Mouse (Mus musculus): ENCODE data around the gene Adgrg5. TPM values are rescaled to one million over a fixed set of nuclear protein-coding genes. Genes with fewer than 3 reads are reported as not detected.

Gene Adgrg5
- polyA plus RNA-seq (2017; shearing (Covaris generic)), result under 1 TPM; 0.82 to 0.93 TPM

DNA sequence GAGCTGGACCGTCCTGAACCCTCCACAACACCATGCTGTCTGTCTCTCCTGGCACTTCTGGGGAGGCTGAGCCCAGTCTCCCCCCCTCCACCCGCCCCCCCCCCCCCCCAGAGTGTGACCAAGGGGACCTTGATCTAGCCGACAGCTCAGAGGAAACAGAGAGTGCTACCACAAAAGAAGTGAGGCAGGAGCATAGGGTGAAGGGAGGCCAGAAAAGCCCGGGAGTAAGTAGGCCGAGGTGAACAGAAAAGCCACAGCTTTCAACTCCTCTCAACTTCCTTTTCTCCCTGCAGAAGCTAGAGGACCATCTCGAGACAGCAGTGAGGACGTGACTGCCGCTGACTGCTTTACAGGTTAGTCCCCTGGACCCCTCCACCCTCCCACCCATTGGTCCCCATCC, at the start of gene Adgrg5:
TSS of gene Adgrg5 (plus strand) at position 290 of the 400 bp plus-strand sequence.

DNA sequence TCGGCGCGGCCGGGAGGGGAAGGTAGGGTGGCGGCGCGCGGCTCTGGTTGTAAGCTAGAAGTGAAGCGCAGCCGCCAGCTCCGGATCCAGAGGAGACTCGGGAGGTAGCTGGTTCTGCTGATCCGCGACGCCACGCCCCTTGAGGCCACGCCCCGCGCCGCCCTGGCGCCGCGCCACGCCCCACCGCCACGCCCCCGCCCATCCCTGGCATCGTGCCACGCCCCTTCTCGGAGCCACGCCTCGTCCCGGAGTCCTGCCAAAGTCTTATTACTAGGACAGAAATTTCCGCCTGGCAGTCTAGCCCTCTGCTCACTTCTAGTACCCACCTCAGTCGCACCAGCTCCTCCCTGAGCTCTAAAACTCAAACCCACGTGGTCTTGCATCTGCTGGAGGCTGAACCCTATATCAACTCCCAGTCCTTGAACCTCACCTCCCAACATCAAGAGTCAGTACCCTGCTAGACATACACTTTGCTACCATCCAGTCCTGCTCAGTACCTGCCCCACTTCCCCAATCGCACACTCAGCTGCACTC, 47.2 kb upstream of the Adgrg5 start, which contains the start of gene Dok4:
TSS of gene Dok4 (minus strand) at position 134 of the 534 bp plus-strand sequence.

GRCm38 (mm10) chr8:94917851-94918495, 5.5 kb upstream of the Adgrg5 start, which contains the start of gene Ccdc102a:
Gene Ccdc102a, minus strand, starts transcription at chr8:94918098.

DNA sequence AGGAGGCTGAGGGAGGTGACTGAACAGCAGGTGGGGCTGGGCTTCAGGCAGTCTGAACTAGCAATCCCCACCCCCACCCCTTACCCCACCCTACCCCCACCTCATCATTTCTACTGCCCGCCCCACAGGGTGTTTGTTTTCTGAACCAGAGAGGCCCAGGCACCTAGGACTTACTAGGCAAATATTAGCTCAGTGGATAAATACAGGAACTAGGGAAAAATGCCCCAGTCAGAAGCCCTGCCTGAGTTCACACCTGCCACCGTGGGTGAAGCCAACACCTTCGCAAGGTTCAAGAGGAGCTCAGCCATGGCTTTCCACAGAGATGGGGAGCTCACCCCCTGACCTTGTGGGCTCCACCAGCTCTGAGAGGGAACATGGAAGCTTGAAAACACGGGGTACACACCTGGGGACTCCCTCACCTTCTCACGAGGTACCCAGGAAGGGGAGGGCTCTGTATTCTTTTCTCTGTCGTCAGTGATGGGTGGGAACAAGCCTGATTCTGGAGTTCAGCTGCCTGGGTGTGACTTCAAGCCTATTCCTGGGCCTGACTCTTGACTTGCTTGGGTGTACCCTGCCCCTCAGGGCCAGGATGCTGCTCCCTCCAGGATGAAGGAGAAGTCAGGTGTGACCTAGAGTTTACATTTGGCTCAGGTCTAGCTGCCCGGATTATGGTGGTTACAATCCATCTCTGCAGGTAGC, 51.1 kb downstream of the Adgrg5 start, which contains the start of gene Adgrg1:
TSS of gene Adgrg1 (plus strand) at position 285 of the 699 bp plus-strand sequence.

Other genes starting within 250 kb of the Adgrg5 start
- gene Pllp, start 227.4 kb upstream of the Adgrg5 start, polyA plus RNA-seq (2017; shearing (Covaris generic)), result under 1 TPM in 1 of 2 experiments, not detected in 1; 0.92 TPM
- gene Ccl22, start 178.1 kb upstream of the Adgrg5 start, polyA plus RNA-seq (2017; shearing (Covaris generic)), result under 1 TPM in 1 of 2 experiments, not detected in 1; 0.13 TPM
- under 1 TPM in 1 of 2 experiments, not detected in 1; 0.10 TPM for gene Cx3cl1, start 151.7 kb upstream of the Adgrg5 start, polyA plus RNA-seq (2017; shearing (Covaris generic))
- gene Ccl17, start 113.2 kb upstream of the Adgrg5 start, polyA plus RNA-seq (2017; shearing (Covaris generic)), result under 1 TPM in 1 of 2 experiments, not detected in 1; 0.59 TPM
- gene Coq9, start 85.4 kb upstream of the Adgrg5 start, polyA plus RNA-seq (2017; shearing (Covaris generic)), result 10 to 100 TPM; 60.5 to 66.0 TPM
- 10 to 100 TPM; 90.5 to 98.2 TPM for gene Ciapin1, start 85.3 kb upstream of the Adgrg5 start, polyA plus RNA-seq (2017; shearing (Covaris generic))
- gene Polr2c, start 66.2 kb upstream of the Adgrg5 start, polyA plus RNA-seq (2017; shearing (Covaris generic)), result 100 to 1,000 TPM in 1 of 2 experiments, 10 to 100 TPM in 1; 93.8 to 107 TPM
- gene Dok4, start 47.4 kb upstream of the Adgrg5 start, polyA plus RNA-seq (2017; shearing (Covaris generic)), result 1 to 10 TPM in 1 of 2 experiments, under 1 TPM in 1; 0.11 to 4.4 TPM
- gene Ccdc102a, start 5.6 kb upstream of the Adgrg5 start, polyA plus RNA-seq (2017; shearing (Covaris generic)), result 1 to 10 TPM in 1 of 2 experiments, under 1 TPM in 1; 0.13 to 1.8 TPM
- gene Adgrg1, start 51.1 kb downstream of the Adgrg5 start, polyA plus RNA-seq (2017; shearing (Covaris generic)), result 1 to 10 TPM; 2.4 to 2.5 TPM
- 1 to 10 TPM in 1 of 2 experiments, not detected in 1; 1.1 TPM for gene Adgrg3, start 94.0 kb downstream of the Adgrg5 start, polyA plus RNA-seq (2017; shearing (Covaris generic))
- gene Drc7, start 131.4 kb downstream of the Adgrg5 start, polyA plus RNA-seq (2017; shearing (Covaris generic)), result 1 to 10 TPM in 1 of 2 experiments, under 1 TPM in 1; 0.16 to 1.6 TPM
- 10 to 100 TPM; 19.5 to 20.9 TPM for gene Katnb1, start 157.5 kb downstream of the Adgrg5 start, polyA plus RNA-seq (2017; shearing (Covaris generic))